In genomic region chr11:109598778-109599570, GRCm38 (mm10) we compare ENCODE assay signal across 16 mouse cellular contexts. TPM values are rescaled to one million over a fixed set of nuclear protein-coding genes. Genes with fewer than 3 reads are reported as not detected.
DNase-seq lines count a peak whose midpoint lies in the region; ATAC-seq and TF ChIP-seq lines count a peak whose summit lies in the region.
"Had no signal": no experiment of that assay in that cellular context is flagged by ENCODE, and none has a peak within 500 bp of the region (broad histone marks: within the 10 kb centered on the region; RNA-seq: fewer than 3 reads in every experiment).

No protein-coding gene starts in this region.

- H3K4me2 ChIP-seq in kidney, postnatal 0 days (ENCODE audit: low read length) = no peak overlapping the region
- H3K4me2 ChIP-seq in forebrain, embryonic 16.5 days (ENCODE audit: low read length) = no peak overlapping the region
- H3K4me2 ChIP-seq: embryonic facial prominence, embryonic 13.5 days; heart, embryonic 11.5 days; liver, embryonic 15.5 days had no signal

- 89% methylated on average over 12 of the region's 12 CpGs for WGBS in cerebellum, adult 2 months
- WGBS in kidney, postnatal 0 days = 84% methylated on average over 12 of the region's 12 CpGs
- 90% methylated on average over 12 of the region's 12 CpGs for WGBS in small intestine, adult 2 months
- WGBS in forebrain, embryonic 16.5 days = 90% methylated on average over 12 of the region's 12 CpGs

- no peak for DNase-seq in cerebellum, adult 2 months
- no peak for DNase-seq in cerebellum, postnatal 4 days (ENCODE audit: low spot score in 2 of 2)
- DNase-seq in kidney, postnatal 0 days (ENCODE audit: low spot score) = no peak
- no peak for DNase-seq in kidney, adult 8-10 months
- DNase-seq in lung, postnatal 36 days = peak; percentile 21
- DNase-seq in lung, adult 18-20 months = no peak
- DNase-seq: cerebellum, adult 18-20 months; heart, postnatal 4 days; kidney, postnatal 10 days had no signal

- no peak overlapping the region for H3K27ac ChIP-seq in cerebellum, adult 2 months (ENCODE audit: insufficient read depth, low read length)
- no peak overlapping the region for H3K27ac ChIP-seq in kidney, postnatal 0 days
- H3K27ac ChIP-seq in small intestine, adult 2 months (ENCODE audit: insufficient read depth, low read depth, low read length) = peak overlapping the region; percentile 13; the same call in 1 of the 2 replicates
- H3K27ac ChIP-seq in forebrain, embryonic 16.5 days (ENCODE audit: low read length) = no peak overlapping the region
- H3K27ac ChIP-seq: embryonic facial prominence, embryonic 13.5 days; forebrain, embryonic 10.5 days; liver, embryonic 15.5 days; midbrain, embryonic 10.5 days had no signal

- no peaks in the 10 kb centered on the region for H3K9me3 ChIP-seq in kidney, postnatal 0 days (replicated peaks; ENCODE audit: low read length)
- H3K9me3 ChIP-seq in forebrain, embryonic 16.5 days (ENCODE audit: control insufficient read depth, low read length) = no peaks in the 10 kb centered on the region
- H3K9me3 ChIP-seq: embryonic facial prominence, embryonic 13.5 days; forebrain, embryonic 10.5 days; liver, embryonic 15.5 days; midbrain, embryonic 10.5 days had no signal

- TF ChIP-seq POLR2A in cerebellum, adult 2 months (IDR thresholded peaks at IDR 0.05; ENCODE audit: borderline replicate concordance, insufficient read depth, low read length) = no peak
- no peak for TF ChIP-seq POLR2A in small intestine, adult 2 months (IDR thresholded peaks at IDR 0.05; ENCODE audit: low read depth, low read length)

- peaks cover 35% of the 10 kb centered on the region for H3K36me3 ChIP-seq in kidney, postnatal 0 days (ENCODE audit: insufficient read depth, low read length)
- peaks cover 17% of the 10 kb centered on the region for H3K36me3 ChIP-seq in small intestine, adult 2 months (ENCODE audit: control insufficient read depth, insufficient read depth, low read length)
- H3K36me3 ChIP-seq in forebrain, embryonic 16.5 days (ENCODE audit: control insufficient read depth, insufficient read depth) = no peaks in the 10 kb centered on the region

- no peak overlapping the region for H3K9ac ChIP-seq in kidney, postnatal 0 days (ENCODE audit: low read depth, low read length)
- no peak overlapping the region for H3K9ac ChIP-seq in forebrain, embryonic 16.5 days (replicated peaks; ENCODE audit: low read depth, low read length)
- H3K9ac ChIP-seq: embryonic facial prominence, embryonic 13.5 days; liver, embryonic 15.5 days had no signal

- TF ChIP-seq CTCF in cerebellum, adult 2 months (IDR thresholded peaks at IDR 0.05; ENCODE audit: borderline replicate concordance, insufficient read depth, low read depth, low read length) = 0 out of 2 replicates have a peak, but pooled peaks have one; percentile 12
- peak; percentile 22; the same call in 1 of the 2 replicates for TF ChIP-seq CTCF in kidney, postnatal 0 days (IDR thresholded peaks at IDR 0.05; ENCODE audit: low read depth)
- no peak for TF ChIP-seq CTCF in small intestine, adult 2 months (IDR thresholded peaks at IDR 0.05; ENCODE audit: extremely low read depth, insufficient read length, insufficient replicate concordance, low read depth, low read length)

- H3K4me1 ChIP-seq in cerebellum, adult 2 months (ENCODE audit: control insufficient read depth, insufficient read depth, low read length) = no peaks in the 10 kb centered on the region
- no peaks in the 10 kb centered on the region for H3K4me1 ChIP-seq in kidney, postnatal 0 days (replicated peaks; ENCODE audit: insufficient read depth, low read length)
- H3K4me1 ChIP-seq in small intestine, adult 2 months (ENCODE audit: control insufficient read depth, insufficient read depth, insufficient read length, low read length) = no peaks in the 10 kb centered on the region
- no peaks in the 10 kb centered on the region for H3K4me1 ChIP-seq in forebrain, embryonic 16.5 days (replicated peaks; ENCODE audit: control insufficient read depth, insufficient read depth, low read length)
- H3K4me1 ChIP-seq: embryonic facial prominence, embryonic 13.5 days; forebrain, embryonic 10.5 days; liver, embryonic 15.5 days; midbrain, embryonic 10.5 days had no signal

- H3K4me3 ChIP-seq in cerebellum, adult 2 months (replicated peaks; ENCODE audit: insufficient read depth, low read depth, low read length) = no peak overlapping the region
- H3K4me3 ChIP-seq in kidney, postnatal 0 days (replicated peaks; ENCODE audit: low read depth, low read length) = no peak overlapping the region
- no peak overlapping the region for H3K4me3 ChIP-seq in small intestine, adult 2 months (ENCODE audit: low read depth, low read length)
- H3K4me3 ChIP-seq in forebrain, embryonic 16.5 days (replicated peaks; ENCODE audit: low read length) = no peak overlapping the region
- H3K4me3 ChIP-seq: embryonic facial prominence, embryonic 13.5 days; forebrain, embryonic 10.5 days; liver, embryonic 15.5 days; midbrain, embryonic 10.5 days had no signal

- ATAC-seq in kidney, postnatal 0 days (replicated peaks; ENCODE audit: low FRiP score, low read depth) = no peak
- no peak for ATAC-seq in forebrain, embryonic 16.5 days

- no peaks in the 10 kb centered on the region for H3K27me3 ChIP-seq in cerebellum, adult 2 months (ENCODE audit: control insufficient read depth, insufficient read depth, low read length)
- H3K27me3 ChIP-seq in kidney, postnatal 0 days (ENCODE audit: insufficient read depth, low read length) = no peaks in the 10 kb centered on the region
- H3K27me3 ChIP-seq in small intestine, adult 2 months (ENCODE audit: control insufficient read depth, insufficient read depth, low read length) = no peaks in the 10 kb centered on the region
- H3K27me3 ChIP-seq in forebrain, embryonic 16.5 days (replicated peaks; ENCODE audit: control insufficient read depth, insufficient read depth, low read length) = no peaks in the 10 kb centered on the region
- H3K27me3 ChIP-seq: embryonic facial prominence, embryonic 13.5 days; liver, embryonic 15.5 days had no signal

RNA-seq across cellular contexts. Expression of gene Wipi1, which starts 12.8 kb away (rescaled TPM):
- 20.4 and 23.1 TPM in 2 replicates for polyA plus RNA-seq in cerebellum, adult 2 months (2012; rRNA removed)
- polyA plus RNA-seq in kidney, postnatal 0 days (2015; fragmentation: Nextera tagmentation; extraction: Ambion mirVana) = 42.0 and 42.6 TPM in 2 replicates
- polyA plus RNA-seq in small intestine, adult 2 months (2012; rRNA removed) = 5.4 and 6.7 TPM in 2 replicates
- polyA plus RNA-seq in forebrain, embryonic 16.5 days (2015; fragmentation: Nextera tagmentation; extraction: Ambion mirVana) = 14.0 and 14.4 TPM in 2 replicates

RNA-seq across cellular contexts. Expression of gene Prkar1a, which starts 50.2 kb away (rescaled TPM):
- 421 and 429 TPM in 2 replicates for polyA plus RNA-seq in cerebellum, adult 2 months (2012; rRNA removed)
- 340 and 372 TPM in 2 replicates for polyA plus RNA-seq in kidney, postnatal 0 days (2015; fragmentation: Nextera tagmentation; extraction: Ambion mirVana)
- polyA plus RNA-seq in small intestine, adult 2 months (2012; rRNA removed) = 22.8 and 40.8 TPM in 2 replicates
- 521 and 535 TPM in 2 replicates for polyA plus RNA-seq in forebrain, embryonic 16.5 days (2015; fragmentation: Nextera tagmentation; extraction: Ambion mirVana)
